Mouse (Mus musculus): ENCODE data around the gene Espnl. TPM values are rescaled to one million over a fixed set of nuclear protein-coding genes. Genes with fewer than 3 reads are reported as not detected.

Espnl gene
- polyA plus RNA-seq (2012; fragmentation: generic; extraction: Trizol) = 0.15 TPM
- long read RNA-seq, experiment 1 = 0 reads
- long read RNA-seq, experiment 2 = 0 reads

DNA sequence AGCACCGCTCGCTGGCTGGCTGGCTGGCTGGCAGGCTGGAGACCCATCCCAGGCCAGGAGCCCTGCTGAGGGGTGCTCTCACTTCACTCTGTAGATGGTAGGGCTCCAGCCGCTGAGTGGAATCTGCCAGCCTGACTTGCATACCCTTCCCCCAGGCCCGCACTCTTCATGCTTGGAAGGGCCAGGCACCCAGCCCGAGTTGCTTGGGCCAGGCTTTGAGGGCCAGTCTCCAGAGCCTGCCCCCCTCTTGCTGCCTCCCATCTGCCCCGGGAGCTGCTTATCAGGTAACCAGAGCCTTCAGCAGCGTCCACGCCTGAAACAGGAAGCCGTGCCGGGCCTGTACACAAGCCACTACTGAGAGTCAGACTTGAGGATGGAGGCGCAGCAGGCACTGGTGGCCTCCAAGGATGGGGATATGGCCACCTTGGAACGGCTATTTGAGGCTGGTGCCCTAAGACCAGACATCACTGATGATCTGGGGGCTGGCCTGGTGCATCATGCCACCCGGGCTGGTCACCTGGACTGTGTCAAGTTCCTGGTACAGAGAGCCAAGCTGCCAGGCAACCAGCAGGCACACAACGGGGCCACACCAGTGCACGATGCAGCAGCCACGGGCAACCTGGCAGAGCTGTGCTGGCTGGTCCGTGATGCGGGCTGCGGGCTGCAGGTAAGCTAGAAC, at the start of gene Espnl:
Gene Espnl, plus strand, starts transcription at position 316 of the 679 bp plus-strand sequence.
- Histone ChIP-seq H3ac (ENCODE audit: control insufficient read depth, insufficient read length, low read depth) (no peak within 1 kb of the TSS), H3K79me3 (ENCODE audit: low read depth) (no peaks in the 10 kb centered on the region), H3K79me2 (ENCODE audit: control insufficient read depth, insufficient read depth) (no peaks in the 10 kb centered on the region), H3K36me3 (ENCODE audit: control insufficient read depth, insufficient read depth) (no peaks in the 10 kb centered on the region), H3K27me3 (ENCODE audit: control insufficient read depth, insufficient read depth, insufficient read length) (no peaks in the 10 kb centered on the region), H3K4me3 (ENCODE audit: insufficient read depth, poor library complexity, severe bottlenecking) (no peak within 1 kb of the TSS)
- TF ChIP-seq MYOD1 (IDR thresholded peaks at IDR 0.05; ENCODE audit: control insufficient read depth, insufficient read length, low read depth) (no peak), CTCF (IDR thresholded peaks at IDR 0.05; ENCODE audit: control insufficient read depth, insufficient read depth, insufficient read length) (no peak), USF1 (IDR thresholded peaks at IDR 0.05; ENCODE audit: low read depth) (no peak), FOSL1 (IDR thresholded peaks at IDR 0.05; ENCODE audit: insufficient read depth, low read length, poor library complexity, severe bottlenecking) (no peak), MAX (IDR thresholded peaks at IDR 0.05) (no peak)

DNA sequence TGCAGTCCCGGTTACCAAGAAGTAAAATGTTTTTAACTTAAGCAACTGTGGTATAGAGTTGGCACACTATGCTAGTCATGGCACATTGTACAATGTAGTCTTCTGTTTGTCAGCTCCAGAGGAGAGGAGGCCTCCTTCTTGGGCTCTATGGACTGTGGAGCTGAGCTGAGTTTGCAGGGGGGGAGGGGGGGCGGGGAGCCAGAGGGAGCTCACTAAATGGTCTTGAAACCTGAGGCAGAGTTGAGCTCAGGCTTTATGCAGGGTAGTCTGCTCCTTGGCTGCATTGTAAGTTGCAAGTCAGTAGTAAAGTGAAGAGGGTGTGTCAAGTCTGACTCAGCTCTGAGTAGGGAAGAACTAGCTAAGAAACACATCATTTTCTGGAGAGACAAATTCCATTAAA, 49.6 kb upstream of the Espnl start:
- Histone ChIP-seq H3ac (ENCODE audit: control insufficient read depth, insufficient read length, low read depth) (no peak overlapping the region), H3K36me3 (ENCODE audit: control insufficient read depth, insufficient read depth) (peaks cover 57% of the 10 kb centered on the region), H3K27me3 (ENCODE audit: control insufficient read depth, insufficient read depth, insufficient read length) (no peaks in the 10 kb centered on the region), H3K79me3 (ENCODE audit: low read depth) (peaks cover 24% of the 10 kb centered on the region), H3K4me3 (ENCODE audit: insufficient read depth, poor library complexity, severe bottlenecking) (no peak overlapping the region), H3K79me2 (ENCODE audit: control insufficient read depth, insufficient read depth) (peaks cover 63% of the 10 kb centered on the region)
- no peak for TF ChIP-seq CTCF (IDR thresholded peaks at IDR 0.05; ENCODE audit: control insufficient read depth, insufficient read depth, insufficient read length)
- no peak for TF ChIP-seq MAX (IDR thresholded peaks at IDR 0.05)
- TF ChIP-seq MYOD1 (IDR thresholded peaks at IDR 0.05; ENCODE audit: control insufficient read depth, insufficient read length, low read depth) = no peak
- no peak for TF ChIP-seq USF1 (IDR thresholded peaks at IDR 0.05; ENCODE audit: low read depth)
- no peak for TF ChIP-seq MYOG (IDR thresholded peaks at IDR 0.05; ENCODE audit: control insufficient read depth, extremely low read depth, insufficient read length)
- TF ChIP-seq CEBPB (IDR thresholded peaks at IDR 0.05; ENCODE audit: low read depth) = no peak
- TF ChIP-seq FOSL1 (IDR thresholded peaks at IDR 0.05; ENCODE audit: insufficient read depth, low read length, poor library complexity, severe bottlenecking) = no peak

DNA sequence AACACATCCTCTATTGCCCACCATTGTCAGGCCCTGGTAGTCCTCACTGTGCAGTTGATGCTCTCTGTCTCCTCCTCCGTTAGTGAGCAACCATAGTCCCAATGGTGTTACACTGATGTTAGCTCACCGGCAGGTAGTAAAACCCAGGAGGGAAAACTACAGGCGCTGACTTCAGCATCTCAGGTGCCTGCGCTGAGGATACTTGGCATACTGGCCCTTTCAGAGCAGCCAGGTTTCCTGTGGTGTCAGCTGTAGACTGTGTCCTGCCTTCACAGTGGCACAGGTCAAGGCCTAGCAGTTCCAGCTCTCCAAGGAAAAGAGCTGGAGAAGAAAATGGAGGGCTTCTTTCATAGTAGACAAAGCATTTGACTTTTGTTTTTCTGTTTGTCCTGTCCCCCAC, 45.3 kb upstream of the Espnl start:
- Histone ChIP-seq H3K36me3 (ENCODE audit: control insufficient read depth, insufficient read depth) (peaks cover 69% of the 10 kb centered on the region), H3K79me3 (ENCODE audit: low read depth) (peaks cover 8% of the 10 kb centered on the region), H3K4me3 (ENCODE audit: insufficient read depth, poor library complexity, severe bottlenecking) (no peak overlapping the region), H3K79me2 (ENCODE audit: control insufficient read depth, insufficient read depth) (peaks cover 21% of the 10 kb centered on the region), H3ac (ENCODE audit: control insufficient read depth, insufficient read length, low read depth) (no peak overlapping the region), H3K27me3 (ENCODE audit: control insufficient read depth, insufficient read depth, insufficient read length) (no peaks in the 10 kb centered on the region)
- no peak for TF ChIP-seq USF1 (IDR thresholded peaks at IDR 0.05; ENCODE audit: low read depth)
- TF ChIP-seq MYOD1 (IDR thresholded peaks at IDR 0.05; ENCODE audit: control insufficient read depth, insufficient read length, low read depth) = no peak
- no peak for TF ChIP-seq MYOG (IDR thresholded peaks at IDR 0.05; ENCODE audit: control insufficient read depth, extremely low read depth, insufficient read length)
- TF ChIP-seq CEBPB (IDR thresholded peaks at IDR 0.05; ENCODE audit: low read depth) = no peak
- no peak for TF ChIP-seq MAX (IDR thresholded peaks at IDR 0.05)
- no peak for TF ChIP-seq FOSL1 (IDR thresholded peaks at IDR 0.05; ENCODE audit: insufficient read depth, low read length, poor library complexity, severe bottlenecking)
- TF ChIP-seq CTCF (IDR thresholded peaks at IDR 0.05; ENCODE audit: control insufficient read depth, insufficient read depth, insufficient read length) = no peak

DNA sequence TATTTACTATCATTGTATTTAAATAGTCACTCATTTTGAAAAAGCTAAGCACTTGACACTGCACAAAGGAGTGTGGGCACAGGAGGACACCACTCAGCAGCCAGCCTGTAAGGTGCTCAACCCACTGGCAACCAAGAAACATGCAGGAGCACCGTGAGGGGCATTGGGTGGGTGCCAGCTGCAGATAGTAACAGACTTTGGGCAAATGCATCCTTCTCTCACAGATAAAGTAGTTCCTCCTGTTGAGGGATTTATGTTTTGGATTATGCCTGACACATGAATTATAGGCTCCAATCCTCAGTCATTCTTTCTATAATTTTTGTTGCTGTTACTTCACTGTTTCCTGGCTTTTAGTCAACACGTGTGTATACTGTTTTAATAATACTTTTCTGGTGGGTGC, 44.4 kb upstream of the Espnl start:
- H3K27me3 ChIP-seq (ENCODE audit: control insufficient read depth, insufficient read depth, insufficient read length) = no peaks in the 10 kb centered on the region
- H3ac ChIP-seq (ENCODE audit: control insufficient read depth, insufficient read length, low read depth) = no peak overlapping the region
- TF ChIP-seq CTCF (IDR thresholded peaks at IDR 0.05; ENCODE audit: control insufficient read depth, insufficient read depth, insufficient read length) = no peak
- no peak for TF ChIP-seq MYOG (IDR thresholded peaks at IDR 0.05; ENCODE audit: control insufficient read depth, extremely low read depth, insufficient read length)
- TF ChIP-seq USF1 (IDR thresholded peaks at IDR 0.05; ENCODE audit: low read depth) = no peak
- TF ChIP-seq FOSL1 (IDR thresholded peaks at IDR 0.05; ENCODE audit: insufficient read depth, low read length, poor library complexity, severe bottlenecking) = no peak
- TF ChIP-seq MAX (IDR thresholded peaks at IDR 0.05) = no peak
- no peak for TF ChIP-seq CEBPB (IDR thresholded peaks at IDR 0.05; ENCODE audit: low read depth)
- TF ChIP-seq MYOD1 (IDR thresholded peaks at IDR 0.05; ENCODE audit: control insufficient read depth, insufficient read length, low read depth) = no peak
- H3K4me3 ChIP-seq (ENCODE audit: insufficient read depth, poor library complexity, severe bottlenecking) = no peak overlapping the region
- peaks cover 7% of the 10 kb centered on the region for H3K79me3 ChIP-seq (ENCODE audit: low read depth)
- peaks cover 18% of the 10 kb centered on the region for H3K79me2 ChIP-seq (ENCODE audit: control insufficient read depth, insufficient read depth)
- H3K36me3 ChIP-seq (ENCODE audit: control insufficient read depth, insufficient read depth) = peaks cover 69% of the 10 kb centered on the region

DNA sequence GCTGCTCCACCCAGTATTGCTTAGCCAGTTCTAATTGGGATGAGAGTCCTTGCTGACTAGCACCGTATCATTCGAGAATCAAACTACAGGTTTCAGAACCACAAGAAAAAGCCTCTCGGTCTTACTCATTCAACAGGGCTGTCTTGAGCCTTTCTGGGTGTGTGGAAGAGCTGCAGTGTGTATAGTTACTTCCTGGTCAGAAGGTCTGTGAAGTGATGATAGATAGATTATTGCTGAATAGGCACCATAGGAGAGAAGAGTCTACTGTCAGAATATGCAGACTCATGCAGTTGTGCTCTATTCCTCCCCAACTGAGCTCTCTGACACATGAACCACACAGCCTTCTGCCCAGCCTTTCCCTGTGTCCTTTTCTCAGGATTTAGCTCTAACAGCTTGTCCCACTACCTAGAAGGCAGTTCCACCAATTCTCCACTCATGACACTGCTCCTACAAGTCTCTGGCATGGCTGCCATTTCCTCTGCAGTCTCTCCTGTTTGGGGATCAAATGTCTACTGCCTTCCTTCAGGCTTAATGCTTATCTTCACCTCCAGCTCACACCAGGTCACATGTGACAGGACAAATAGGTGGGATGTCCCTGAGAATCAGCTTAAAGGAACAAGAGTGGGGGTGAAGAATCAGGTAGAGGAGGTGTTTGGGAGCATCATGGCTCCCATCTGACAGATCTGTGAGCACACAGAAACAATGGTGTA, 43.3 kb upstream of the Espnl start:
- H3K4me3 ChIP-seq (ENCODE audit: insufficient read depth, poor library complexity, severe bottlenecking) = no peak overlapping the region
- peaks cover 8% of the 10 kb centered on the region for H3K79me2 ChIP-seq (ENCODE audit: control insufficient read depth, insufficient read depth)
- no peak for TF ChIP-seq CEBPB (IDR thresholded peaks at IDR 0.05; ENCODE audit: low read depth)
- no peak for TF ChIP-seq CTCF (IDR thresholded peaks at IDR 0.05; ENCODE audit: control insufficient read depth, insufficient read depth, insufficient read length)
- TF ChIP-seq MYOG (IDR thresholded peaks at IDR 0.05; ENCODE audit: control insufficient read depth, extremely low read depth, insufficient read length) = no peak
- no peak for TF ChIP-seq MAX (IDR thresholded peaks at IDR 0.05)
- peaks cover 1% of the 10 kb centered on the region for H3K79me3 ChIP-seq (ENCODE audit: low read depth)
- H3K36me3 ChIP-seq (ENCODE audit: control insufficient read depth, insufficient read depth) = peaks cover 69% of the 10 kb centered on the region
- H3K27me3 ChIP-seq (ENCODE audit: control insufficient read depth, insufficient read depth, insufficient read length) = no peaks in the 10 kb centered on the region
- H3ac ChIP-seq (ENCODE audit: control insufficient read depth, insufficient read length, low read depth) = no peak overlapping the region
